Mouse (Mus musculus) olfactory bulb, adult 2 months (tissue): ENCODE data around the gene Rundc1.

Source experiments
- CTCF ChIP-seq: fragments of 200-500 bp; IDR thresholded peaks from 2 replicates; pipeline ENCODE4 v1.5.1; 2012; ENCODE audit warnings: low read depth, mild to moderate bottlenecking, low read length, moderate library complexity; ENCODE audit not compliant: insufficient read depth
- POLR2A ChIP-seq: fragments of 200-500 bp; IDR thresholded peaks from 2 replicates; pipeline ENCODE4 v1.6.1; 2012; ENCODE audit warnings: mild to moderate bottlenecking, low read depth, low read length, moderate library complexity; ENCODE audit not compliant: insufficient read depth

DNA sequence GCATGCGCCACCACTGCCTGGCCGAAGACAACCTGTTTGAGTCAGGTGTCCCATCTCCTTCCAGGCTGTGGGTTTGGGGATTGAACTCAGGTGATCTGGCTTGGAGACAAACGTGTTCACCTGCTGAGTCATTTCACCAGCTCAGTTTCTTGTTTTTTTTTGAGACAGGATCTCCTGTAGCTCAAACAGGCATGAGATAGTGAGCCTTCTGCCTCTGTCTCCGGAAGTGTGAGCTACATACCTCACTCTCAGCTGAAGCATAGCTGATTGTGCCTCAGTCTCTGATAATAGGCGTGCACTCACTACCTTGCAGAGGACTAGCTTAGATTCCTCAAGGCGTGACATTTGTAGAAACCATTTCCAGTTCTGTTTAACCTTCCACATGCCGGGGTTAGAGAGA, 59.9 kb downstream of the Rundc1 start:
- no peak for TF ChIP-seq CTCF
- TF ChIP-seq POLR2A: no peak
